Mouse (Mus musculus) gastrocnemius, postnatal 36 days (tissue): ENCODE data around the gene Ltbp3. TPM values are rescaled to one million over a fixed set of nuclear protein-coding genes. Genes with fewer than 3 reads are reported as not detected.

ENCODE experiments used
- DNase-seq, 2 experiments: peaks; one replicate each; pipeline ENCODE4 v3.0.0; 2022
- intact Hi-C: fragments of 180-260 bp; cut with DNase I; formaldehyde crosslinking; loops from one replicate; pipeline ENCODE4 v1.15.1; 2025
- long read RNA-seq, 2 experiments: library from polyadenylated mRNA; stranded (forward); transcript quantifications; one replicate each; pipeline ENCODE4 v2.0.0; 2021
- total RNA-seq, 2 experiments: library from RNA; stranded (reverse); gene quantifications; 2 replicates each; pipeline ENCODE4 v1.2.3; 2021

Ltbp3 gene
- 10 to 100 TPM; 43.4 to 44.2 TPM for total RNA-seq
- long read RNA-seq, experiment 1, partial matches to known transcripts = 6 of 8 reads
- long read RNA-seq, experiment 1, other reads (novel, unspliced or antisense) = 1 of 8 reads
- long read RNA-seq, experiment 2, partial matches to known transcripts = 11 of 15 reads
- long read RNA-seq, experiment 2, other reads (novel, unspliced or antisense) = 4 of 15 reads

DNA sequence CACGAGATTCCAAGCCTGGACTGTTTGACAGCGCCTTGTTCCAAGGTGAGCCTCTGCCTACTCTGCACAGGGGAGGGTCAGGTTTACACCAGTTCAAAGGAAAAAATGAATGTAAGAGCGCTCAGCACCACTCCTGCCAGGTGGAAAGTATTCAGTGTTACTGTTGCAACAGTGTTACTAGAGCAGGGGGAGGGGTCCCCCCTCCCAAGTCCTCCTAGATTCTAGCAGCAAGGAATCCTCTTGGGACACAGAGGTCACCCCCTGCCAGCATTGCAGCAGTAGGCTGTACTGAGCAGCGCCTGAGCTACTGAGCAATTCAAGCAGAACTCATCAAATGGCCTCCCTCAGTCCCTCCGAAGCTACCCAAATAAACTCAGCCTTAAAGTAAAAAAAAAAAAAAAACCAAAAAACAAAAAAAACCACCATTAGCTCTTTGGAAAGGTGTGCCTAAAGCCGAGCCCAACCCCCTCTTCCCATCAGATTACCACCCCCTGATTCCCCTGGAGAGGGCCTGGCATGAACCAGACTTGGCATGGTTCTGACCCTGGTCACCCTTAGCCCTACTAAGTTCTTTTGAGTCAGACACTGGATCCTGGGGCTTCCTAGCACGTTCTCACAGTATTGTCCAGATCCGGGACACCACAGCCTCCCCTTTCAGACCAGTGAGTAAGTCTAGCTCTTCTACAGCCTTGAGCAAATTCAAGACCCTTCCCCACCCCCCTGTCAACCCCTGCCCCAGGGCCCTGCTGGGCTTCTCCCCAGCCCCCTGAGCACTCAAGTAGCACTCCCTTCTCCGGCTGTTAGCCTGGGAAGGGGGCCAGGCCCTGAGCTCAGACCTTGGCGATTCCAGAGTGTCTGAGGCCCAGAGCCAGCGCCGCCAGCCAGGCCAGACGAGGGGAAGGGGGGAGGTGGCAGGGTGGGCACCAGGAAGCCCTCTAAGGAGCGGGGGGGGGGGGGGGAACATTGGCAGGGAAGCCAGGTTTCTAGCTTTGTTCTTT lies at the start of gene Ltbp3:
Gene Ltbp3 (plus strand): TSS at position 585 of the 998 bp plus-strand sequence.
- intact Hi-C loops = no loop called here

GRCm38 (mm10) chr19:5691601-5692000 lies 49.1 kb upstream of the Ltbp3 start:
- intact Hi-C loops = loop anchor here (5.0 kb wide), 1 partner anchor 36 kb away; the partner anchor contains the start of genes Ehbp1l1 and Fam89b
- DNase-seq = no peak

More for the DNA sequence above, at the start of gene Ltbp3:
- DNase-seq = peak; percentile 80 to 87

GRCm38 (mm10) chr19:5692086-5692912 lies 48.4 kb upstream of the Ltbp3 start:
- peak in 1 of 2 experiments; percentile 51 for DNase-seq
- intact Hi-C loops = loop anchor here (5.0 kb wide), 1 partner anchor 35 kb away; the partner anchor contains the start of genes Ehbp1l1 and Fam89b

DNA sequence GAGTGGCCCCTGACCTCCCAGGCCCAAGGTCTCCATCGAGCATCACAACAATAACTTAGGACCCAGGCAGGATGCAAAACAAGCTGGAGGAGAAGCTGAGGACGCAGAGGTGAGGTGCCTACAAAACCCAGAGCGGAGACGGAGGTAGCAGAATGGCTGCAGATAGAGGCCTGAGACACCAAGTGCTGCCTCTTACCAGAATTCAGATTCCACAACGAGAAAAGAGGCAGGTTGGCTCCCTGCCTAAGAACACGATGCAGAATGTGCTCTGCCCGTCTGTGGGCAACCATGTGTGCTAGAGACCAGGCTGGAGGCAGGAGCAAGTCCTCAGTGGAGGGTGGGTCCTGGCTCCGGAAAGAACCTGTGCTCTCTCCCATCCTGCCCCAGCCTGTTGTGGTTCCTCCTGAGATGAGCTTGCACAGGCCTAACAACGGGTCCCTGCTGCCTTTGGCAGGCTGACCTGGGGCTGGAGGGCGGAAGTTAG lies 47.7 kb upstream of the Ltbp3 start:
- DNase-seq = no peak
- intact Hi-C loops = loop anchor here (5.0 kb wide), 1 partner anchor 34 kb away; the partner anchor contains the start of genes Ehbp1l1 and Fam89b

DNA sequence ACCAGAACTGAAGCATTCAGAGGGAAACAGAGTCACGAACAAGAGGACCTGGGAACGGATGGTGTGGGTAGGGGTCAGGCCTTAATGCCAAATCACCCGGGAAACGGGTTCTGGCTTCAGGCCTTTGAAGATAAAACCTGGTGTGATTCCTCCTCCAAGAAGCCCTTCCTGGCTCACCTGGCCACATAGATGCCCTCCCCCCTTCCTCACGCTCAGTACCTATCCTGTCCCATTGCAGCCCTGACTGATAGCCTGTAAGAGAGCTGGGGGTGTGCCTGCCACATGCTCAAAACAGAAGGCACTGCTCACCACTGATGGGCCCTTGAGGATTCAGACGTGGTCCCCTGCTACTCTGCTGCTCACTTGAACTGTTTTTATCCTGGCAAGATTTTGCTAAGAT lies 46.9 kb upstream of the Ltbp3 start:
- intact Hi-C loops = loop anchor here (5.0 kb wide), 1 partner anchor 34 kb away; the partner anchor contains the start of genes Ehbp1l1 and Fam89b

GRCm38 (mm10) chr19:5695849-5696462 lies 44.7 kb upstream of the Ltbp3 start:
- DNase-seq = no peak

More for the DNA sequence above, 46.9 kb upstream of the Ltbp3 start:
- DNase-seq = no peak

GRCm38 (mm10) chr19:5704163-5704800 lies 36.4 kb upstream of the Ltbp3 start, which contains the start of gene Kcnk7:
TSS of gene Kcnk7 (plus strand) at chr19:5704367.
- intact Hi-C loops = no loop called here
- no peak for DNase-seq

More at GRCm38 (mm10) chr19:5695849-5696462, 44.7 kb upstream of the Ltbp3 start:
- intact Hi-C loops = no loop called here

DNA sequence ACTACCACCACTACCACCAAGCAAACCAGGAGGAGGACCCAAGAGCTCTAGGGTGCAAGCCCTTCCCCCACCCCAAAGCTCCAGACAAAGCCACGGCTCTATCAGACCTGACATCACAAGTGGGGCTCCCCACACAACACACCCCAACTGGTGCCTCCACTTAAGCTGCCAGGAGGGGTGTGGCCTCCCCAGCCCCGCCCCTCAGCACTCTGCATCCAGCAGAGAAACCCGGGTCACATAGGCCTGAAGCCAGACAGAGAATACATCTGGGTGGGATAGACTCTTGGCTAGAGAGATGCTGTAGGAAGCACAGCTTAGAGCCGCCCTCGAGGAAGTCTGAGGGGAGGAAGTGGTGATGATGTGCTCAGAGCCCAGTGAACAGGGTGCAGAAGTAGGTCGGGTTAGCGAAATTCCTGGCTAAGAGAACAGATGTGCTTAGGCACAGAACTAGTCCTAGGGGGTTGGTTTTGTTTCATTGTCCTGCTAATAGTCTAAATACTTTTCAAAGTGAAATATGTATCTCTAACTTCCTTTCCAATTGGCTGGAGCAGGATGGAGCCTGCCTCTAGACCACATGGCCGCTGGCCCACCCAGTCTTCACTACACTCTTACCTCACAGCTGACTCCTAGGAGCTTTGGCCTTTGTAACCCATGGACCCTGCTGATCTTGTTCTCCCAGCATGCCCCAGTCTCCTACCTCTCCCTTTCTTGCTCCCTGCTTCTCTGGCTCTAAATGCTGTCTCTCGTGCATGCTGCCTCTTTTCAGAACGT lies 35.7 kb upstream of the Ltbp3 start:
- intact Hi-C loops = no loop called here
- no peak for DNase-seq

DNA sequence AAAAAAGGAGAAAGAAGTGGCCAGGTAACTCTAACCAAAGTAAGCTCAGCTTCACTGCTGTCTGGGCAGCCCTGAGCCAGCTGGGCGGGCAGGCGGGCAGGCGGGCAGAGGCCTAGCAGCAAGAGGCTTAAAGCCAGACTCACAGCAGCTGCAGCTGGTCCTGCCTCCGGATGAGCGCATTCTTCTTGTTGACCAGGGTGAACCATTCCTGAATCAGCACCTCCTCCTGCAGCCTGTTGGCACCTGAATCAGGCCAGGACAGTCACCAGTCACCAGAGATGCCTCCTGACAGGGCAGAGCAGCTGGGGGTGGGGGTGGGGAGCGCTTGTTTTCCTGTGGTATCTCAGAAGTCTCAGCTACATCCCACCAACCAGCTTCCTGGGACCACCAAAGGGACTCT lies 30.6 kb upstream of the Ltbp3 start:
- intact Hi-C loops = loop anchor here (2.0 kb wide), 1 partner anchor 71 kb away; no protein-coding TSS in a partner anchor
- DNase-seq = no peak

GRCm38 (mm10) chr19:5710581-5710980 lies 30.1 kb upstream of the Ltbp3 start:
- intact Hi-C loops = loop anchor here (2.0 kb wide), 1 partner anchor 70 kb away; no protein-coding TSS in a partner anchor
- DNase-seq = no peak

DNA sequence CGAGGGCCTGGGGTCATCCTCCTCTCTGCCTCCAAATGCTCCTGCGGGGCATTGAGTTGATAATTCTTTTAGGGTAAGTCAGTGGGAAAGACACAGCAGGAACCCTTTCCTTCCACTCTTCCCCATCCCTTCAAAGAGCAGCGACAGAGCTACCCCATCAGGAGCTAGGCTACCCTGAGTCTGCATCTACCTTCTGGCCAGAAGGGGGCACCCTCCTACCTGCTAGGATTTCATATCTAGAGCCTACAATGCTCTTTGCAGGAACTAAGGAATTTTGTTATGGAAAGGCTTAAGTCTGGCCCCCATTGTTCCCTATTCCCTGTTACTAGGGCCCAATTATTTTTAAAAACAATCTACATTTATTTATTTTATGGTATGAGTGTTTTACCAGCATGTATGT lies 29.5 kb upstream of the Ltbp3 start:
- peak; percentile 57 to 76 for DNase-seq
- intact Hi-C loops = loop anchor here (1.0 to 2.0 kb wide), 2 partner anchors 17 to 70 kb away; no protein-coding TSS in a partner anchor

DNA sequence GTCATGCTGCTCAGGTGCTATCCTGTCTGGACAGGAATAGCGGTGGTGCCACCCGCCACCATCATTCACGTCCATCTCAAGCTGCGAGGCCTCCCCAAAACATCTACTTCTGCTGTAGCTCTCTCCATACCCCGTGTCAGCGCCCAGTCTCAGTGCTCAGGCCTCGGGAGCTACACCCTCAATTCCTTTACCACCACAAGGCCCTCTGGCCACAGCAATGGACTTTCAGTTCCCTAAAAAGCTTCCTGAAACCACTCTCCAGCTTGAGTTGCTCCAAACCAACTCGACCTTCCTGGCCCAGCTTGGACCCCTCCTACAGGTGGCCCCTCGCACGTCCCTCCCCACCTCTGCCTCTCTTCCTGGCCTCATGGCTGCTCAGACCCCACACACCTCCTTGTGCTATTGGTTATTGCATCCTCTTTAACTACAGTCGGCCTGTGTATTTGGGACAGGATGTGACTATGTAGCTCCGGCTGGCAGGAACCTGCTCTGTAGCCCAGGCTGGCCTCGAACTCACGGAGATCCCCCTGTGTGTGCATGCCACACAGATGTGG lies 28.7 kb upstream of the Ltbp3 start:
- DNase-seq = peak in 1 of 2 experiments; percentile 24
- intact Hi-C loops = loop anchor here (1.0 to 2.0 kb wide), 2 partner anchors 16 to 69 kb away; no protein-coding TSS in a partner anchor

DNA sequence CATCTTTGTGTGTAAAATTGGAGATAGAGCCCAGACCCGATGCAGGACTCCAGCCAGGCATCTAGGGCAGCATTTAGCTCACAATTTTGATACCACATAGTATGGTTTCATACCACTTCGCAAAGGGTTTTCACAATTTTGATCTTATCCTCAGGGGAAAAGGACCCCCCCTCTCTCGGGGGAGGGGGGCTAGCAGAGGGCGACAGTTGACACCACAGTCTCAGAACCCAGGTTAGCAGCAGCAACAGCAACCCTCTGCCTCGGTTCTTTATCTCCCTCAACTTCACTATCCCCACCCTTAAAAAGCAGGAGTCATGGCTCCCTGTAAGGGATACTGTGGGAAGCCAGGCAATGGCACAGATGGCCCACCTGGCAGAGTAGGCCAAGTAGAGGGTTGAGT lies 27.4 kb upstream of the Ltbp3 start:
- no peak for DNase-seq
- intact Hi-C loops = no loop called here

GRCm38 (mm10) chr19:5713730-5714129 lies 27.0 kb upstream of the Ltbp3 start:
- intact Hi-C loops = no loop called here
- DNase-seq = peak; percentile 72 to 82

GRCm38 (mm10) chr19:5715793-5716688 lies 24.7 kb upstream of the Ltbp3 start:
- intact Hi-C loops = no loop called here
- no peak for DNase-seq

DNA sequence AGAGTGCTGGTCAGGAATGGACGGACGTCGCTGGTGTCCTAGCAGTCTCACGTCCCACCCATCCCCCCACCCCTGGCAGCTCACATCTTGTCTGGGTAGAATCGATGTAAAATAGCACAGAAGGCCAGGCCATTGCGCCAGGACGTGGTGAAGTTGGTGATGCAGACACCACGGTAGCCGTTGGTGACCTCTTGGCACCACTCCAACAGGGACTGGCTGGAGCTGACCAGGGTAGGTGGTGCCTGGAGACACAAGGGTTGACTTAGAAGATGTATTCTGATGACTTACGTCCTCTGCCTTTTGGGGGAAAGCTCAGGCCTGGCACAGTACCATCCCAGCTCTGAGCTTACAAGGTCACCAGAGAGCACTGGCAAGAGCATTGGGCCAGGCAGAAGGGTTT lies 23.7 kb upstream of the Ltbp3 start:
- intact Hi-C loops = no loop called here
- no peak for DNase-seq

DNA sequence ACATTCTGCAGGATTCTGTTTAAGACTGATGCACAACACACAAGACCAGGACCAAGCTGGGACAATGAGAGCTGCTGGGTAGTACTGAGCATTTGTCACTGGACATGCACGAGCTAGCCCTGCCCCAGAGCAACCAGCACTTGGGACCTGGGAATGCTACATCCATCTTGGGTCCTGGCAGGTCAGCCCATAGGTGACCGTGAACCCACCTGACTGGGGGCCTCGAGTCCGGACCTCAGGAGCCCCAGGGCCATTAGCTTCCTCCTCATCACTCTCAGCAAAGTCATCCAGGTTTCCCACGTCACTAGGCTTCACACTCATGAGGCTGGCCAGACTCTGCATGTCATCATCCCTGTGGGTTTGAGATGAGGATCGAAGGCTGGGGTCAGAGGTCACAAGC lies 19.5 kb upstream of the Ltbp3 start:
- intact Hi-C loops = no loop called here
- DNase-seq = no peak
